Mouse (Mus musculus) heart, embryonic 10.5 days (tissue): Measurements from ENCODE around the gene Lamtor3. TPM values are rescaled to one million over a fixed set of nuclear protein-coding genes. Genes with fewer than 3 reads are reported as not detected.
"Not testable (repeated sequence)": the region's sequence is repeated elsewhere in the genome, so short reads cannot be mapped to it uniquely, and the experiment has no call there.

Source experiments
- DNase-seq: peaks from one replicate; pipeline ENCODE4 v3.0.0-alpha.2; 2017; ENCODE audit warnings: low spot score
- H3K27ac ChIP-seq: fragments of 300-500 bp; sonication (generic); 2 replicates; pipeline ENCODE4 v1.5.1; 2016; ENCODE audit warnings: mild to moderate bottlenecking
- H3K27me3 ChIP-seq: fragments of 300-500 bp; sonication (generic); 2 replicates; pipeline ENCODE4 v1.6.1; 2016; ENCODE audit warnings: mild to moderate bottlenecking; ENCODE audit not compliant: poor library complexity, insufficient read depth, severe bottlenecking
- H3K36me3 ChIP-seq: fragments of 300-500 bp; sonication (generic); 2 replicates; pipeline ENCODE4 v1.6.1; 2016; ENCODE audit warnings: mild to moderate bottlenecking, moderate library complexity
- H3K4me1 ChIP-seq: fragments of 300-500 bp; sonication (generic); 2 replicates; pipeline ENCODE4 v1.6.1; 2016; ENCODE audit warnings: mild to moderate bottlenecking
- H3K4me3 ChIP-seq: fragments of 300-500 bp; sonication (generic); 2 replicates; pipeline ENCODE4 v1.5.1; 2016; ENCODE audit warnings: mild to moderate bottlenecking, moderate library complexity
- H3K9me3 ChIP-seq: fragments of 300-500 bp; sonication (generic); 2 replicates; pipeline ENCODE4 v1.6.1; 2016; ENCODE audit warnings: mild to moderate bottlenecking, moderate library complexity
- WGBS: fragments of 180-500 bp; shearing (Covaris S2); methylation state at CpG from one replicate; pipeline ENCODE4 v1.1.7; 2016; 5-methylcytosine and 5-hydroxymethylcytosine counted together
- polyA plus RNA-seq: library from polyadenylated mRNA; unstranded; fragments of >200 nt; fragmentation: Nextera tagmentation; extraction: Ambion mirVana; gene quantifications from 2 replicates; pipeline ENCODE4 v1.2.1, GENCODE M21; 2016

The Lamtor3 gene
- polyA plus RNA-seq, 1 experiment from 2014 or later, result 99.2 TPM

DNA sequence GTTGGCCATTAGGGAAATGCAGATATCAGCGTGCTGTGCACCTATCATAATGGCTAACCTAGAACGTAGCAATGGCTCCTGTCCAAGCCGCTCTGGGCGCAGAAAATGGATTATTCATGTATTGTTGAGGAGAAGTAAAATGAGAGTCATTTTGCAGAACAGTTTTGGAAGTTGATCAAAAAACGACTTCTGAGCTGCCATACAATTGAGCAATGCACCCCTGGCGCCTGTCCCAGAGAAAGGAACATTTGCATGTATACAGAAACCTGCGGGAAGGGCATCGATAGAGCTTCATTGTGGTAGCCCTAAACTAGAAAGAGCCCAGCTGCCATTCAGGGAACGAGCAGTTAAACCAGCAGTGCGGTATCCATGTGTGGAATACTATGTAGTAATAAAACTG lies 18.2 kb upstream of the Lamtor3 start:
- H3K36me3 ChIP-seq, result peaks cover 38% of the 10 kb centered on the region
- H3K27me3 ChIP-seq, result no peaks in the 10 kb centered on the region
- WGBS, result 89% methylated on average over 10 of the region's 10 CpGs
- DNase-seq, result no peak
- no peak overlapping the region for H3K27ac ChIP-seq
- H3K9me3 ChIP-seq, result no peaks in the 10 kb centered on the region
- no peaks in the 10 kb centered on the region for H3K4me1 ChIP-seq
- no peak overlapping the region for H3K4me3 ChIP-seq

DNA sequence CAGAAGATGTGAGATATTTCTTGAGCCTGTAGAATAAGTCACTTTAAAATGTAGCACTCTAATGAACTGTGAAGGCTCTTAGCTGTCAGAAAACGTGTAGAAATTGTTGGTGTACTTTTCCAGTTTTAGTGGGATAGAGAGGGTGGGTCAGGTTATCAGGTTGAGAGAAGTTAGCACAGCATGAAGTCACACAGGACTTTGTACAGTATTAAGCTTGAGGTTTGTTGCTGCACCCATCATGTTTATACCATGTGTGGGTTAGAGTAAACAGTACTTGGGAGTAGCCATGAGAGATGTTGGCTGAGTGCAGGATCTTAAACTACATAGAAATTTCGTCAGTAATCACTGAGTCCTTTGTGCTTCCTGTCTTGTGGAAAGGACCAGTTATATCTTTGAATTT lies 5.2 kb upstream of the Lamtor3 start:
- H3K9me3 ChIP-seq, result no peaks in the 10 kb centered on the region
- peaks cover 10% of the 10 kb centered on the region for H3K4me1 ChIP-seq
- peaks cover 11% of the 10 kb centered on the region; the same call in 1 of the 2 replicates for H3K36me3 ChIP-seq
- no peaks in the 10 kb centered on the region for H3K27me3 ChIP-seq
- H3K4me3 ChIP-seq, result no peak overlapping the region
- no peak overlapping the region for H3K27ac ChIP-seq
- DNase-seq, result no peak
- 64% methylated on average over 2 of the region's 2 CpGs for WGBS

DNA sequence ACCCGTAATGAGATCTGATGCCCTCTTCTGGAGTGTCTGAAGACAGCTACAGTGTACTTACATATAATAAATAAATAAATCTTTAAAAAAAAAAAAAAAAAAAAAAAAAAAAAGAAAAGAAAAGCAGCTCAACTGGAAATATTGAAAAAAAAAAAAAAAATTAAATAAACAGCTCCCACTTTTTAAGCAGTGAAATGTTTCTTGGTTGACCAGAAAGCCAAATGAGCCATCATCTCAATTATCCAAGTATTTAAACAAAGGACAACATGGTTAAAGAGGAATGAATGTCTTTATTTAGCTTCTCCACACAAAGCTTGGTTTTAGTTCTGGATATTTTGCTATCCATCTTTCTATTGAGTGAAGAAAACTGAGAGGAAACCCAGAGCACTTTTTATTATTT lies 3.7 kb upstream of the Lamtor3 start:
- H3K9me3 ChIP-seq, H3K27ac ChIP-seq, DNase-seq, H3K36me3 ChIP-seq, H3K4me3 ChIP-seq, H3K27me3 ChIP-seq: not testable (repeated sequence)
- WGBS, result 50% methylated on average over 1 of the region's 1 CpGs
- peaks cover 16% of the 10 kb centered on the region for H3K4me1 ChIP-seq

DNA sequence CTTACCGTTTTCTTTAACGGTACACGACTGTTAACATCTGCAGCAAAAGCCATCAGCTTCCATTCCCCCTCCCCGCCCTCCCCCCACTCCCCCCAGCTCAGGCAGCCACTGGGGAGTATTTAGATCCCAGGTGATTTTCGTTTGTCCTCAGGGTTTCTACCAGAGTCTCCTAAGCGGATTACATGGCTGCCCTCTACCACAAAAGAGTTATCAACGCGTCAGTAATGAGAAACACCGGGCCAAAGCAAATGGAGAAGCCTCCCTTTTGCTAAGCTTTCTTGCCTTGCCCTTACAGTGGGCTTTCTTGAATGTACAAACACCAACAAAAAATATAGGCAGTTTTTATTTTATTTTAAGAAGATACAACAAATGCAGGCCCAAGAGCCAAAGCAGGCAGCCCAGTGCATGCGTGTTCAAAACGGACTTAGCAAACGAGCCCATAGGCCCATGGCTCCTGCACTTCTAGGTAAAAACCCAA lies 573 bp upstream of the Lamtor3 start:
- WGBS, result 18% methylated on average over 12 of the region's 12 CpGs
- DNase-seq, result no peak
- no peaks in the 10 kb centered on the region for H3K9me3 ChIP-seq
- peaks cover 17% of the 10 kb centered on the region for H3K36me3 ChIP-seq
- H3K4me1 ChIP-seq, result peaks cover 17% of the 10 kb centered on the region
- peak overlapping the region; percentile 96 for H3K4me3 ChIP-seq
- H3K27ac ChIP-seq, result peak overlapping the region; percentile 91
- no peaks in the 10 kb centered on the region for H3K27me3 ChIP-seq

DNA sequence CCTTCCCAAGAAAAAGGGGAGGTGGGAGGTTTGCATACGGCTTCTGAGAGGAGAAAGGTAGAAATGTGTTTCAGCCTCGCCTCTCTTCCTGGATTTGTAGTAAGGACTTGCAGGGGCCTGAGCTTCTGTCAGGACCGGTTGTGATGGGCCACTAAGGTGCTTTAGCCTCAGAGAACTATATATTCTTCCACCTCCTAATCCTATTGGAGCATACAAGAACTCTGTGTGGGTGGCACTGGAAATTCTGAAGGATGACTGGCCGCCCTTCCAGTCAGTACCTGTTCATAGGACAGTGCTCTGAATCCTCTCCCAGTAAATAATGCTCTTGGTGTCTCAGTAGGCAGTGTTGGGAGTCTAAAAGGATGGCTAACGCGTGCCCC lies 616 bp downstream of the Lamtor3 start:
- Histone ChIP-seq H3K4me3 (peak overlapping the region; percentile 96), H3K27ac (peak overlapping the region; percentile 91), H3K27me3 (no peaks in the 10 kb centered on the region), H3K4me1 (peaks cover 17% of the 10 kb centered on the region), H3K36me3 (peaks cover 22% of the 10 kb centered on the region), H3K9me3 (no peaks in the 10 kb centered on the region)
- DNase-seq, result no peak
- WGBS, result 16% methylated on average over 6 of the region's 6 CpGs

DNA sequence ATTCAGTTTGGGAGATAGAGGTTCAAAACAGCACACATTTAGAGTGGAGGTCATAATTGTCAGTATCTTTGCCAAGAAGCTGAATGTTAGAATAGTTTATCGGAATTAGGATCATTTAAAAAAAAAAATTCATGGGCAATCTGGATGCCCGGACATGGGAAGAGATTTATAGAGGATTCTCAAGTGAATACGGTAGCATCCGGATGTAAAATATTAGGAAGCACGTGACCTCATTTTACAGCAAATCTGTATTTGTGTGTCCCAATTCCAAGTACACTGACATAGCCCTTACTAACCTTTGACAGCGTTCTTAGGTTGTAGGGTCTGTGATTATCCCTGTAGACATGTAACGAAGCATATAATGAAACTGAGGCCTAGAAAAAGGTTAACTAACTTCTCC lies 1.1 kb downstream of the Lamtor3 start:
- H3K27me3 ChIP-seq, result no peaks in the 10 kb centered on the region
- peaks cover 26% of the 10 kb centered on the region for H3K36me3 ChIP-seq
- H3K4me3 ChIP-seq, result peak overlapping the region; percentile 96
- no peak overlapping the region for H3K27ac ChIP-seq
- WGBS, result 88% methylated on average over 7 of the region's 7 CpGs
- peaks cover 17% of the 10 kb centered on the region for H3K4me1 ChIP-seq
- no peak for DNase-seq
- H3K9me3 ChIP-seq, result no peaks in the 10 kb centered on the region

DNA sequence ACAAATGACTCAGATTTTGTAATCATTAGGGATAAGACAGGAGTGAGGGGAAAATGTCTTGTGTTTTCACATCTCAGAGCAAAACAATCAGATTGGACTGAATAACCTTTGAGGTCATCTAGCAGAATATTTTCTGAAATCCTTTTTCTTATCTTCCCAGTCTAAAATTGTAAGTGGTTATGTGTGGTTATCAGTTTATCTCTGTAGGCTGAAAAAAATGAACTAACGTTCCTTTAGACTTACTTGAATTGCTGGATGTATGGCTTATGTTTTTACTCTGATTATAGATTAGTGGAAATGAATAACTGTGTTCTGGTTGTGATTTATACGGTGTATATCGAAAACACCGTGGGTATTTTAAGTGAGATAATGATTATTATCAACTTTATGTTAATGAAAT lies 2.3 kb downstream of the Lamtor3 start:
- H3K4me1 ChIP-seq, result peaks cover 17% of the 10 kb centered on the region
- no peak for DNase-seq
- no peak overlapping the region for H3K4me3 ChIP-seq
- H3K36me3 ChIP-seq, result peaks cover 35% of the 10 kb centered on the region
- H3K9me3 ChIP-seq, result no peaks in the 10 kb centered on the region
- H3K27ac ChIP-seq, result no peak overlapping the region
- H3K27me3 ChIP-seq, result no peaks in the 10 kb centered on the region
- 90% methylated on average over 4 of the region's 4 CpGs for WGBS

DNA sequence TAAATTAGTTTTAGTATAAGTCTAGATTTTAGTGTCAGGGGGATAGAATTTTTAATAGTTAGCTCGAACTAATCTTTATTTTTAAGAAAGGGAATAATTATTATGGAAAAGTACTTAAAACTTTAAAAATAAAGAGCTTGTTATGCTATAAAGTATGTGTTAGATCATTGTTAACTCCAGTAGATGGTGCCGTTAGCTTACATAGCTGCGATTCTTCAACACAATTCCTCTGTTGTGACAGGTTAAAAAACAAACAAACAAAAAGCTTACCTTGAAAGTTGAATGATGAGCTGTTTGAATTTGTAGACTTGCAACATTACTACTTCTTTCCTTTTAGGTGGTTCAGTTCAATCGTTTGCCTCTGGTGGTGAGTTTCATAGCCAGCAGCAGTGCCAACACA lies 8.7 kb downstream of the Lamtor3 start:
- Histone ChIP-seq H3K4me1 (no peaks in the 10 kb centered on the region), H3K27ac (no peak overlapping the region), H3K36me3 (peaks cover 62% of the 10 kb centered on the region), H3K9me3 (no peaks in the 10 kb centered on the region), H3K27me3 (no peaks in the 10 kb centered on the region), H3K4me3 (no peak overlapping the region)
- 90% methylated on average over 4 of the region's 4 CpGs for WGBS
- no peak for DNase-seq

DNA sequence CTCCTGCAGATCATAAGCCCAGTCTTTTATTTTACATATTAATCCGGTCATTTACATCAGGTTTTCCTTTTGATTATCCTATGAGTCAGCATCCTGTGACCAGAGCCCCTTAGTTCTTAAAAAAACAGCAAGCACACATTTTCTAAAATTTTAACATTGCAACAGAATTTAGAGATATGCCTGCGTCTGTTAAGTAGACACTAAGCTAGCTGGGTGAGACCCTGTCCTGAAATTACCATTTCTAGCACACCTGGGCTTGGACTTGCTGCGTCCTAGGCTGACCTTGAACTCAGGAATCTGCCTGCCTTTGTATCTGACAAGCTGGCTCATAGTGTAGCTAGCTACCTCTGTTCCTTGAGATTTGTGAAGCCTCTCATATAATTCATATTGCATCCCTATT lies 11.6 kb downstream of the Lamtor3 start:
- H3K9me3 ChIP-seq, result no peaks in the 10 kb centered on the region
- H3K4me1 ChIP-seq, result no peaks in the 10 kb centered on the region
- no peaks in the 10 kb centered on the region for H3K27me3 ChIP-seq
- H3K27ac ChIP-seq, result no peak overlapping the region
- 88% methylated on average over 3 of the region's 3 CpGs for WGBS
- no peak for DNase-seq
- no peak overlapping the region for H3K4me3 ChIP-seq
- peaks cover 49% of the 10 kb centered on the region for H3K36me3 ChIP-seq

DNA sequence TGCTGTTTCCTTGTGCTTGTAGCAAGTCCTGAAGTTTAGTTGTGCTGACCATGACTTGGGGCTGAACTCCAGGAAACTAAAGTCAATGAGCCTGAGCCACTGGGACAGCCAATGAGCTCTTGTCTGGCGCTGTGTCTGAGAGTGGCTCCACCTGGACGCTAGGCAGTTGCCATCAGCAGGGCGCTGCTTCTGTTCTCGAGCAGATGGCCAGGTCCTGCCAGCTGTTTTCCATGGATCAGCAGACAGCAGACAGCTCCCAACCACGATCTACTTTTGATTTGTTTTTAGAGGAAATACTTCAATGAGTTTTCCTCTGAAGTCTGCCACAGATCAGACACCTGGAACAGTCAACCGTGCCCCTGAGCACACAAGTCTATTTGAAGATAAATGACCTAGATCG lies 14.4 kb downstream of the Lamtor3 start:
- Histone ChIP-seq H3K27me3 (no peaks in the 10 kb centered on the region), H3K4me3 (no peak overlapping the region), H3K9me3 (no peaks in the 10 kb centered on the region), H3K27ac (no peak overlapping the region), H3K36me3 (peaks cover 26% of the 10 kb centered on the region), H3K4me1 (peaks cover 4% of the 10 kb centered on the region; the same call in 1 of the 2 replicates)
- DNase-seq, result no peak
- WGBS, result 75% methylated on average over 7 of the region's 7 CpGs

DNA sequence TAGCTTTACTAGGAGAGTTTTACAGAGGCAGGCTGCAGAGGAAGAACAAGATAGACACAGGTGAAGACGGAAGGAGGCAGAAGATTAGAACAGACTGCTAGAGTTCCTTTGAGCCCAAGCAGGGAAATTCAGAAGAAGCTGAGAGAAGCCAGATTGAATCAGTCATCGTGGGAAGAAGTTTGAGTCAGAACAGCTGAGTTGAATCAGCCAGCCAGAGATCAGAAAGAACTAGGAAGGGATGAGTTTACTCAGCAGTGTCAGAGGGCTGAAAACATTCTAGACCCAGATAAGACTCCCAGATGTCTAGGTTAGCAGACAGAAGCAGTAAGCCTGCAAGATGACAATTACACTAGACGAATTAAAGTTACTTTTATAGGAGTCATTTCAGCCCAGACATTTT lies 15.7 kb downstream of the Lamtor3 start:
- Histone ChIP-seq H3K9me3 (no peaks in the 10 kb centered on the region), H3K27me3 (no peaks in the 10 kb centered on the region), H3K36me3 (peaks cover 21% of the 10 kb centered on the region), H3K4me3 (no peak overlapping the region), H3K4me1 (peaks cover 6% of the 10 kb centered on the region; the same call in 1 of the 2 replicates), H3K27ac (no peak overlapping the region)
- DNase-seq, result no peak
- WGBS, result 57% methylated on average over 3 of the region's 3 CpGs

DNA sequence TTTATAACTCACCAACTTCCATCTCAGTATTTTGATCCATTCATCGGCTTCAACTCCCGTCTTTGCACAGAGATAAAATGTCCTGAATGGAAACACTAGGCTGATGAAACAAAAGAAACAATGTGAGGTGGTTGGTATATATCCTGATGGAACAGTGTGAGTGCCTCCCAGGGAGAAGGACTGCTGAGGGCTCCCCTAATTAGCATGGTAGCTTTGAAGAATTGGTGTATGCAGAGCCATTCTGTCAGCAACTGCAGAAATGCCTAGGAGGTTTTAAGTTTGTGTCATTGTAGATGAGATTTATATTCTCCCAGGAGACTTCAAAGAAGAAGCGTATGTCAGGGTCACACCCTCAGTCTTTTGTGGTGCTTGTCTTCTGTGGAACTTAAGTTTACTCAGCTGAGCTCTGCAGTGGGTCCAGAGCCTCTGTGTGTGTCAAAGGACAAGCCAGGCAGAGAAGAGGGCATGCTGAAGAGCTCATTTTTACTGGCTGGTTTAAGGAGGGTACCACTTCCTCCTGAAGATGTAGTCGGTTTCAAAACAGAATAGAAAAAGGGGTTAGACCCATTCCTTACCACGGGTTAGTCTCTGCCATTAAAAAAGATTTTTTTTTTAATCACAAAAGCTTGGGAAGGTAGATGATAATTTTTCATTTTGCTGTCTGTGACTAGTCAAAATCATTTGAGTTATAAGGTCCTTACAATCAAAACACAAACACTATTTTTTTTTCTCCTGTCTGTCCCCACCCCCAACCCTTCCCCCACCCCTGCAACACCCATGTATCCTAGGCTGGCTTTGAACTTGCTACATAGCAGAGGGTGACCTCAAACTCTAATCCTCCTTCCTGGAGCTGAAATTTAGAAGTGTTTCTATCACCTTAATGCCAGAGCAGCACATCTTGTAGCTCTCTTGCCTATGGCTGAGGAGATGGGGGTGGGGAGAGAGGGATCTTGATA lies 17.5 kb downstream of the Lamtor3 start:
- 68% methylated on average over 5 of the region's 5 CpGs for WGBS
- peaks cover 13% of the 10 kb centered on the region for H3K36me3 ChIP-seq
- DNase-seq, result no peak

DNA sequence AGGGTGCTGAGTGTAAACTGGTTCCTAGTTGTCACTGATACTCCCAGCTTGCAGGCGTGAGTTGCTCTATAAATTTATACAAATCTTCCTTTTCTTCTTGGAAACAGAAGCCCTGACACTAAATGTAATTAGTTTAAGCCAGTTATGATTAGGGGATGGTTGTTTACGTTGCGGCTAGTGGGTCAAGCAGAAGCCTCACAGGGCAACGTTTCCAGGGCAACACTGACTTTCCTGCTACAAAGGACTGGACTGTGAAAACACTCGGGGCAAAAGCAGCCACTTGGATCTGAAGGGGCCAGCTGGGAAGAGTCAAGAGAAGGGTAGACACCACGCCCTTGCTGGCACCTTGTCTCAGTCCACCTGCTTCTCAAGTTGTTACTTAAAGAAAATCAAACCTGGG lies 18.2 kb downstream of the Lamtor3 start:
- Histone ChIP-seq H3K4me1 (peaks cover 14% of the 10 kb centered on the region), H3K4me3 (no peak overlapping the region), H3K9me3 (no peaks in the 10 kb centered on the region), H3K36me3 (peaks cover 10% of the 10 kb centered on the region), H3K27ac (no peak overlapping the region), H3K27me3 (no peaks in the 10 kb centered on the region)
- WGBS, result 45% methylated on average over 6 of the region's 6 CpGs
- no peak for DNase-seq

More for the DNA sequence above, 17.5 kb downstream of the Lamtor3 start:
- peaks cover 10% of the 10 kb centered on the region for H3K4me1 ChIP-seq
- no peak overlapping the region for H3K27ac ChIP-seq
- H3K27me3 ChIP-seq, result no peaks in the 10 kb centered on the region
- no peak overlapping the region for H3K4me3 ChIP-seq
- H3K9me3 ChIP-seq, result no peaks in the 10 kb centered on the region
